Mouse (Mus musculus) thymus, adult 2 months (tissue): Measurements from ENCODE around the gene Slc25a22. TPM values are rescaled to one million over a fixed set of nuclear protein-coding genes. Genes with fewer than 3 reads are reported as not detected.

Experiments used
- DNase-seq: peaks from one replicate; pipeline ENCODE4 v3.0.0; 2021
- H3K27ac ChIP-seq: fragments of 200-500 bp; 2 replicates; pipeline ENCODE4 v1.5.1; 2012; ENCODE audit warnings: low read length, control low read depth; ENCODE audit not compliant: control insufficient read depth, insufficient read depth
- H3K27me3 ChIP-seq: fragments of 200-500 bp; 2 replicates; pipeline ENCODE4 v1.6.1; 2012; ENCODE audit warnings: mild to moderate bottlenecking, low read length, moderate library complexity, mixed read lengths; ENCODE audit not compliant: control insufficient read depth, insufficient read depth
- H3K36me3 ChIP-seq: fragments of 200-500 bp; 2 replicates; pipeline ENCODE4 v1.6.1; 2012; ENCODE audit warnings: mild to moderate bottlenecking, low read length, moderate library complexity; ENCODE audit not compliant: control insufficient read depth, insufficient read depth
- H3K4me1 ChIP-seq: fragments of 200-500 bp; replicated peaks from 2 replicates; pipeline ENCODE4 v1.6.1; 2012; ENCODE audit warnings: low read length; ENCODE audit not compliant: control insufficient read depth, insufficient read depth
- H3K4me3 ChIP-seq: fragments of 200-500 bp; 2 replicates; pipeline ENCODE4 v1.5.1; 2012; ENCODE audit warnings: mild to moderate bottlenecking, low read length, control low read depth, moderate library complexity; ENCODE audit not compliant: control insufficient read depth, insufficient read depth
- CTCF ChIP-seq: fragments of 200-500 bp; IDR thresholded peaks from 2 replicates; pipeline ENCODE4 v1.5.1; 2012; ENCODE audit warnings: mild to moderate bottlenecking, control low read depth, low read length, moderate library complexity, borderline replicate concordance; ENCODE audit not compliant: control insufficient read depth, poor library complexity, insufficient read depth; ENCODE audit errors: extremely low read depth
- POLR2A ChIP-seq: fragments of 200-500 bp; IDR thresholded peaks from 2 replicates; pipeline ENCODE4 v1.6.1; 2012; ENCODE audit warnings: mild to moderate bottlenecking, low read length, control low read depth, moderate library complexity; ENCODE audit not compliant: control insufficient read depth, poor library complexity, insufficient read depth; ENCODE audit errors: extremely low read depth
- WGBS: fragments of 180-500 bp; shearing (Covaris S2); methylation state at CpG from one replicate; pipeline ENCODE4 v1.1.7; 2018; 5-methylcytosine and 5-hydroxymethylcytosine counted together
- polyA plus RNA-seq: library from polyadenylated mRNA; depleted of rRNA; stranded (reverse); fragments of >200 nt; gene quantifications from 2 replicates; pipeline ENCODE4 v1.2.3, GENCODE M21; 2012

Gene Slc25a22
- polyA plus RNA-seq, 1 experiment, result 128 TPM

GRCm38 (mm10) chr7:141459301-141459711 is 21.6 kb upstream of the Slc25a22 start:
- Histone ChIP-seq H3K4me3 (no peak overlapping the region), H3K36me3 (no peaks in the 10 kb centered on the region), H3K27ac (no peak overlapping the region), H3K27me3 (peaks cover 2% of the 10 kb centered on the region; the same call in 1 of the 2 replicates), H3K4me1 (peaks cover 25% of the 10 kb centered on the region)
- no peak for DNase-seq
- TF ChIP-seq POLR2A, result no peak
- no peak for TF ChIP-seq CTCF
- WGBS, result 97% methylated on average over 17 of the region's 17 CpGs

GRCm38 (mm10) chr7:141458661-141459060 is 21.0 kb upstream of the Slc25a22 start:
- Histone ChIP-seq H3K4me3 (no peak overlapping the region), H3K27me3 (peaks cover 2% of the 10 kb centered on the region; the same call in 1 of the 2 replicates), H3K36me3 (no peaks in the 10 kb centered on the region), H3K4me1 (peaks cover 26% of the 10 kb centered on the region), H3K27ac (no peak overlapping the region)
- no peak for TF ChIP-seq POLR2A
- no peak for TF ChIP-seq CTCF
- DNase-seq, result no peak
- 96% methylated on average over 11 of the region's 11 CpGs for WGBS

- TF ChIP-seq POLR2A (no peak), CTCF (peak; percentile 75; the same call in 1 of the 2 replicates)
- WGBS, result 92% methylated on average over 15 of the region's 15 CpGs
- H3K4me3 ChIP-seq, result no peak overlapping the region
- no peaks in the 10 kb centered on the region for H3K36me3 ChIP-seq
- H3K4me1 ChIP-seq, result peaks cover 26% of the 10 kb centered on the region
- H3K27me3 ChIP-seq, result peaks cover 2% of the 10 kb centered on the region; the same call in 1 of the 2 replicates
- peak; percentile 50 for DNase-seq
- no peak overlapping the region for H3K27ac ChIP-seq
These were observed 20.4 kb upstream of the Slc25a22 start for GRCm38 (mm10) chr7:141457986-141458660.

- H3K27ac ChIP-seq, result no peak overlapping the region
These were observed 19.5 kb upstream of the Slc25a22 start for GRCm38 (mm10) chr7:141457236-141457635.

GRCm38 (mm10) chr7:141456739-141457138 is 19.0 kb upstream of the Slc25a22 start:
- TF ChIP-seq POLR2A (no peak), CTCF (no peak)
- no peak overlapping the region for H3K4me3 ChIP-seq
- H3K4me1 ChIP-seq, result peaks cover 23% of the 10 kb centered on the region
- no peaks in the 10 kb centered on the region for H3K36me3 ChIP-seq
- H3K27ac ChIP-seq, result no peak overlapping the region
- no peaks in the 10 kb centered on the region; the same call in 1 of the 2 replicates for H3K27me3 ChIP-seq
- 91% methylated on average over 6 of the region's 6 CpGs for WGBS
- DNase-seq, result no peak

More at GRCm38 (mm10) chr7:141457236-141457635, 19.5 kb upstream of the Slc25a22 start:
- no peak for TF ChIP-seq CTCF
- no peak for TF ChIP-seq POLR2A
- 98% methylated on average over 14 of the region's 14 CpGs for WGBS
- no peak overlapping the region for H3K4me3 ChIP-seq
- H3K36me3 ChIP-seq, result no peaks in the 10 kb centered on the region
- no peak for DNase-seq
- H3K27me3 ChIP-seq, result peaks cover 2% of the 10 kb centered on the region; the same call in 1 of the 2 replicates
- H3K4me1 ChIP-seq, result peaks cover 26% of the 10 kb centered on the region

- peak; percentile 54 for DNase-seq
- 2% methylated on average over 23 of the region's 23 CpGs for WGBS
- Histone ChIP-seq H3K4me1 (peaks cover 20% of the 10 kb centered on the region), H3K27ac (peak overlapping the region; percentile 11; the same call in 1 of the 2 replicates), H3K4me3 (peak overlapping the region; percentile 67), H3K36me3 (no peaks in the 10 kb centered on the region), H3K27me3 (no peaks in the 10 kb centered on the region; the same call in 1 of the 2 replicates)
- TF ChIP-seq CTCF (no peak), POLR2A (no peak)
These were observed 18.1 kb upstream of the Slc25a22 start for GRCm38 (mm10) chr7:141455610-141456314.
